Mouse (Mus musculus) liver, embryonic 14.5 days (tissue): ENCODE data around the gene Ssh2. TPM values are rescaled to one million over a fixed set of nuclear protein-coding genes. Genes with fewer than 3 reads are reported as not detected.

Experiments used
- ATAC-seq: fragments of 200-750 bp; cut with Nextera tagmentation; 2 replicates; pipeline ENCODE4 v1.8.0; 2017; ENCODE audit warnings: moderate number of reproducible peaks, mild to moderate bottlenecking, moderate library complexity; ENCODE audit not compliant: insufficient read depth
- DNase-seq, 3 experiments: peaks; one replicate each; pipeline ENCODE4 v3.0.0-alpha.2; 2012 to 2013; ENCODE audit warnings: low read depth in 3 of 3, low spot score in 3 of 3
- H3K27ac ChIP-seq: fragments of 300-500 bp; sonication (generic); 2 replicates; pipeline ENCODE4 v1.5.1; 2014; ENCODE audit warnings: moderate library complexity, mild to moderate bottlenecking, control low read depth, inconsistent platforms
- H3K27me3 ChIP-seq: fragments of 300-500 bp; sonication (generic); 2 replicates; pipeline ENCODE4 v1.6.1; 2014; ENCODE audit warnings: mild to moderate bottlenecking, low read length, moderate library complexity; ENCODE audit not compliant: control insufficient read depth, insufficient read depth
- H3K36me3 ChIP-seq: fragments of 300-500 bp; sonication (generic); replicated peaks from 2 replicates; pipeline ENCODE4 v1.6.1; 2014; ENCODE audit warnings: low read depth; ENCODE audit not compliant: control insufficient read depth, insufficient read depth
- H3K4me1 ChIP-seq, 2 experiments: fragments of 200-500 bp in 1 of 2; fragments of 300-500 bp in 1 of 2; sonication (generic) in 1 of 2; replicated peaks; 2 replicates each; pipeline ENCODE4 v1.6.1; 2012 to 2014; ENCODE audit warnings: antibody characterized with exemption in 1 of 2, inconsistent platforms in 1 of 2, low read length in 1 of 2; ENCODE audit not compliant: control insufficient read depth in 2 of 2, insufficient read depth in 2 of 2
- H3K4me2 ChIP-seq: fragments of 300-500 bp; sonication (generic); 2 replicates; pipeline ENCODE4 v1.6.1; 2014; ENCODE audit warnings: low read depth, mild to moderate bottlenecking, control low read depth, moderate library complexity
- H3K4me3 ChIP-seq, 2 experiments: fragments of 200-500 bp in 1 of 2; fragments of 300-500 bp in 1 of 2; sonication (generic) in 1 of 2; 2 replicates each; pipeline ENCODE4 v1.5.1; 2012 to 2014; ENCODE audit warnings: low read depth in 2 of 2, low read length in 2 of 2, mild to moderate bottlenecking in 2 of 2, control low read depth in 1 of 2, inconsistent platforms in 1 of 2, moderate library complexity in 1 of 2; ENCODE audit not compliant: insufficient read depth in 1 of 2
- H3K9ac ChIP-seq: fragments of 300-500 bp; sonication (generic); replicated peaks from 2 replicates; pipeline ENCODE4 v1.6.1; 2014; ENCODE audit warnings: mild to moderate bottlenecking, control low read depth, moderate library complexity
- H3K9me3 ChIP-seq: fragments of 300-500 bp; sonication (generic); 2 replicates; pipeline ENCODE4 v1.6.1; 2016; ENCODE audit warnings: low read length, mixed read lengths; ENCODE audit not compliant: control insufficient read depth
- CTCF ChIP-seq: IDR thresholded peaks from 2 replicates; pipeline ENCODE4 v1.5.1; 2016; ENCODE audit warnings: antibody characterized with exemption, low read depth, control low read depth
- EP300 ChIP-seq: IDR thresholded peaks from 2 replicates; pipeline ENCODE4 v1.6.1; 2016; ENCODE audit warnings: antibody characterized with exemption, low read depth
- WGBS: fragments of 180-500 bp; shearing (Covaris S2); extraction: QIAGEN DNeasy Blood & Tissue Kit; methylation state at CpG from one replicate; pipeline ENCODE4 v1.1.7; 2014; ENCODE audit not compliant: insufficient replicate concordance; 5-methylcytosine and 5-hydroxymethylcytosine counted together
- polyA plus RNA-seq, 2 experiments: library from polyadenylated mRNA; depleted of rRNA in 1 of 2; stranded (reverse) in 1 of 2; unstranded in 1 of 2; fragments of >200 nt; fragmentation: Nextera tagmentation in 1 of 2; extraction: Ambion mirVana in 1 of 2; gene quantifications; 2 replicates each; pipeline versions ENCODE4 v1.2.1 to v1.2.3; 2012 to 2014

Gene Ssh2
- polyA plus RNA-seq, 2 experiments, result 2.5 to 3.6 TPM

GRCm38 (mm10) chr11:77349698-77350097 is 133.6 kb downstream of the Ssh2 start:
- Histone ChIP-seq H3K36me3 (no peaks in the 10 kb centered on the region), H3K4me3 (no peak overlapping the region), H3K27ac (no peak overlapping the region), H3K9ac (no peak overlapping the region), H3K4me1 (peaks cover 7% of the 10 kb centered on the region in 2 experiments), H3K9me3 (no peaks in the 10 kb centered on the region), H3K4me2 (peak overlapping the region; percentile 82; the same call in 1 of the 2 replicates), H3K27me3 (no peaks in the 10 kb centered on the region)
- DNase-seq (no peak), ATAC-seq (no peak)
- TF ChIP-seq EP300 (no peak), CTCF (no peak)
- WGBS, result 56% methylated on average over 2 of the region's 2 CpGs

GRCm38 (mm10) chr11:77355055-77355454 is 139.0 kb downstream of the Ssh2 start:
- H3K27me3 ChIP-seq, result no peaks in the 10 kb centered on the region
- no peaks in the 10 kb centered on the region for H3K9me3 ChIP-seq
- no peak for DNase-seq
- H3K27ac ChIP-seq, result no peak overlapping the region
- no peak overlapping the region for H3K9ac ChIP-seq
- H3K4me3 ChIP-seq, result no peak overlapping the region
- TF ChIP-seq EP300, result no peak
- TF ChIP-seq CTCF, result no peak
- no peak overlapping the region for H3K4me2 ChIP-seq
- ATAC-seq, result no peak
- H3K36me3 ChIP-seq, result no peaks in the 10 kb centered on the region
- 76% methylated on average over 3 of the region's 3 CpGs for WGBS
- H3K4me1 ChIP-seq, result no peaks in the 10 kb centered on the region

GRCm38 (mm10) chr11:77357839-77358238 is 141.8 kb downstream of the Ssh2 start:
- 83% methylated on average over 1 of the region's 1 CpGs for WGBS
- DNase-seq (no peak), ATAC-seq (no peak)
- Histone ChIP-seq H3K27ac (no peak overlapping the region), H3K9me3 (no peaks in the 10 kb centered on the region), H3K4me3 (no peak overlapping the region), H3K4me1 (no peaks in the 10 kb centered on the region; a peak in 1 of 4 replicates), H3K36me3 (no peaks in the 10 kb centered on the region), H3K4me2 (no peak overlapping the region), H3K9ac (no peak overlapping the region), H3K27me3 (no peaks in the 10 kb centered on the region)
- TF ChIP-seq CTCF (no peak), EP300 (no peak)

GRCm38 (mm10) chr11:77363476-77363875 is 147.4 kb downstream of the Ssh2 start:
- Histone ChIP-seq H3K36me3 (no peaks in the 10 kb centered on the region), H3K4me3 (no peak overlapping the region), H3K4me1 (peaks cover 0 to 2% of the 10 kb centered on the region in 2 experiments; a peak in 2 of 4 replicates), H3K9ac (no peak overlapping the region), H3K27ac (no peak overlapping the region), H3K4me2 (no peak overlapping the region), H3K9me3 (no peaks in the 10 kb centered on the region), H3K27me3 (no peaks in the 10 kb centered on the region)
- DNase-seq, result no peak
- TF ChIP-seq EP300 (no peak), CTCF (no peak)
- no peak for ATAC-seq
- 49% methylated on average over 2 of the region's 2 CpGs for WGBS

GRCm38 (mm10) chr11:77364376-77364775 is 148.3 kb downstream of the Ssh2 start:
- Histone ChIP-seq H3K9ac (no peak overlapping the region), H3K4me1 (peaks cover 0 to 2% of the 10 kb centered on the region in 2 experiments; a peak in 2 of 4 replicates), H3K4me3 (no peak overlapping the region), H3K9me3 (no peaks in the 10 kb centered on the region), H3K27me3 (no peaks in the 10 kb centered on the region), H3K4me2 (no peak overlapping the region), H3K36me3 (no peaks in the 10 kb centered on the region), H3K27ac (no peak overlapping the region)
- WGBS, result 47% methylated on average over 1 of the region's 1 CpGs
- no peak for TF ChIP-seq EP300
- TF ChIP-seq CTCF, result no peak
- no peak for DNase-seq
- no peak for ATAC-seq
